In the genomic region with DNA sequence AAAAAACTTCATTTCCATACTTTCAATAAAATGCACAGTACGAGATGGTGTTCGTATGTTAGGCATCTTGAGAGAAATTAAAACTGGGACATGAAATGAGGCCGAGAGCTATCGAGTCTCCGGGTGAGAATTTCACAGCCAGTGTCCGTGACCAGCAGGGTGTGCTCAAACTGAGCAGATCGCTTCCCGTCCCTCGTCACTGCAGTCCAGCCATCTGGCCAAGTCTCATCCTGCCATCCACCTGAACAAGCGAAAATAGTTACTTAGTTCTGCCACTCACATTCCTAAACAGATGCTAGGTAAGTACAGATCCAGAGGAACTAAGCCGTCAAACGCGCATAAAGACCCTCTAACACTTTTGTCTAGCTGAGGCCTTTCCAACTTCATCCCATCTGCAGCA, we compare ENCODE assay signal across 15 mouse cellular contexts. TPM values are rescaled to one million over a fixed set of nuclear protein-coding genes. Genes with fewer than 3 reads are reported as not detected.
DNase-seq lines count a peak whose midpoint lies in the region; ATAC-seq and TF ChIP-seq lines count a peak whose summit lies in the region.
"Had no signal": no experiment of that assay in that cellular context is flagged by ENCODE, and none has a peak within 500 bp of the region (broad histone marks: within the 10 kb centered on the region; RNA-seq: fewer than 3 reads in every experiment).

No protein-coding gene starts in this region.

- no peak overlapping the region for H3K4me3 ChIP-seq in lung, embryonic 14.5 days (ENCODE audit: low read depth, low read length)
- H3K4me3 ChIP-seq in stomach, postnatal 0 days (ENCODE audit: low read depth, low read length) = no peak overlapping the region
- H3K4me3 ChIP-seq: hindbrain, embryonic 13.5 days; stomach, embryonic 15.5 days had no signal

- no peak overlapping the region for H3K4me2 ChIP-seq in lung, embryonic 14.5 days
- H3K4me2 ChIP-seq in stomach, postnatal 0 days (replicated peaks; ENCODE audit: low read depth) = no peak overlapping the region
- H3K4me2 ChIP-seq: hindbrain, embryonic 13.5 days; stomach, embryonic 15.5 days had no signal

- TF ChIP-seq EP300 in stomach, postnatal 0 days (optimal IDR thresholded peaks at IDR 0.05) = no peak

- DNase-seq in gastrocnemius, postnatal 14 days = peak; percentile 14
- no peak for DNase-seq in gastrocnemius, postnatal 4 days (ENCODE audit: low spot score in 2 of 2)
- DNase-seq in lung, embryonic 14.5 days = peak; percentile 44
- DNase-seq in lung, postnatal 14 days = no peak
- DNase-seq in embryo, embryonic 10.5 days (ENCODE audit: low spot score) = peak; percentile 21
- DNase-seq in stomach, postnatal 0 days (ENCODE audit: low spot score) = no peak
- DNase-seq in lung, postnatal 25 days (ENCODE audit: low spot score) = no peak
- DNase-seq in kidney, adult 11 months = no peak
- DNase-seq: layer of hippocampus, postnatal 36 days had no signal

- ATAC-seq in lung, embryonic 14.5 days (ENCODE audit: insufficient read depth) = no peak
- ATAC-seq in stomach, postnatal 0 days (ENCODE audit: low FRiP score, low TSS enrichment) = no peak
- ATAC-seq: CD4-positive, CD25-positive, alpha-beta regulatory T cell, adult 4 months had no signal

- H3K27ac ChIP-seq in lung, embryonic 14.5 days (ENCODE audit: low read depth) = no peak overlapping the region
- H3K27ac ChIP-seq in stomach, postnatal 0 days (replicated peaks) = no peak overlapping the region
- H3K27ac ChIP-seq: hindbrain, embryonic 13.5 days; stomach, embryonic 15.5 days had no signal

- no peaks in the 10 kb centered on the region for H3K4me1 ChIP-seq in lung, embryonic 14.5 days (ENCODE audit: insufficient read depth)
- H3K4me1 ChIP-seq in stomach, postnatal 0 days (replicated peaks; ENCODE audit: control insufficient read depth, insufficient read depth) = no peaks in the 10 kb centered on the region
- H3K4me1 ChIP-seq: hindbrain, embryonic 13.5 days; stomach, embryonic 15.5 days had no signal

- 82% methylated on average over 13 of the region's 13 CpGs for WGBS in lung, embryonic 14.5 days
- WGBS in stomach, postnatal 0 days = 86% methylated on average over 13 of the region's 13 CpGs

- no peak overlapping the region for H3K9ac ChIP-seq in lung, embryonic 14.5 days
- H3K9ac ChIP-seq in stomach, postnatal 0 days (ENCODE audit: low read length) = no peak overlapping the region
- H3K9ac ChIP-seq: hindbrain, embryonic 13.5 days; stomach, embryonic 15.5 days had no signal

- no peaks in the 10 kb centered on the region for H3K27me3 ChIP-seq in lung, embryonic 14.5 days (ENCODE audit: insufficient read depth, low read length)
- no peaks in the 10 kb centered on the region for H3K27me3 ChIP-seq in stomach, postnatal 0 days (ENCODE audit: control insufficient read depth, insufficient read depth, low read length)
- H3K27me3 ChIP-seq: hindbrain, embryonic 13.5 days; stomach, embryonic 15.5 days had no signal

- TF ChIP-seq CTCF in lung, embryonic 14.5 days (IDR thresholded peaks at IDR 0.05; ENCODE audit: low read depth) = peak; percentile 47
- peak; percentile 58 for TF ChIP-seq CTCF in stomach, postnatal 0 days (IDR thresholded peaks at IDR 0.05; ENCODE audit: low read depth)

- peaks cover 89% of the 10 kb centered on the region for H3K36me3 ChIP-seq in lung, embryonic 14.5 days (ENCODE audit: insufficient read depth)
- H3K36me3 ChIP-seq in stomach, postnatal 0 days (ENCODE audit: control insufficient read depth, insufficient read depth, low read length) = peaks cover 36% of the 10 kb centered on the region

- no peaks in the 10 kb centered on the region for H3K9me3 ChIP-seq in lung, embryonic 14.5 days (ENCODE audit: low read depth, low read length)
- H3K9me3 ChIP-seq in stomach, postnatal 0 days (ENCODE audit: control insufficient read depth, low read length) = no peaks in the 10 kb centered on the region
- H3K9me3 ChIP-seq: hindbrain, embryonic 13.5 days; stomach, embryonic 15.5 days had no signal

- intact Hi-C loops in gastrocnemius, postnatal 14 days (cut with DNase I; ENCODE audit: low total_unique reads) = no loop called here

RNA-seq across cellular contexts. Expression of gene Adh5, which starts 17.4 kb away (rescaled TPM):
- total RNA-seq in gastrocnemius, postnatal 14 days (2021) = 10 to 100 TPM; 65.5 to 69.2 TPM
- 10 to 100 TPM; 74.4 to 80.7 TPM for total RNA-seq in gastrocnemius, postnatal 4 days (2021)
- polyA plus RNA-seq in lung, embryonic 14.5 days (2014; fragmentation: Nextera tagmentation; extraction: Ambion mirVana) = 274 and 275 TPM in 2 replicates
- 99.8 and 104 TPM in 2 replicates for polyA plus RNA-seq in stomach, postnatal 0 days (2015; fragmentation: Nextera tagmentation; extraction: Ambion mirVana)

RNA-seq across cellular contexts. Expression of gene Metap1, which starts 29.1 kb away (rescaled TPM):
- total RNA-seq in gastrocnemius, postnatal 14 days (2021) = 10 to 100 TPM; 43.5 to 44.8 TPM
- 10 to 100 TPM; 47.0 to 50.2 TPM for total RNA-seq in gastrocnemius, postnatal 4 days (2021)
- 58.0 and 60.9 TPM in 2 replicates for polyA plus RNA-seq in lung, embryonic 14.5 days (2014; fragmentation: Nextera tagmentation; extraction: Ambion mirVana)
- 33.9 and 34.1 TPM in 2 replicates for polyA plus RNA-seq in stomach, postnatal 0 days (2015; fragmentation: Nextera tagmentation; extraction: Ambion mirVana)

RNA-seq across cellular contexts. Expression of gene Adh4, which starts 45.0 kb away (rescaled TPM):
- not detected for total RNA-seq in gastrocnemius, postnatal 14 days (2021)
- total RNA-seq in gastrocnemius, postnatal 4 days (2021) = not detected
- polyA plus RNA-seq in lung, embryonic 14.5 days (2014; fragmentation: Nextera tagmentation; extraction: Ambion mirVana) = not detected in 2 replicates
- polyA plus RNA-seq in stomach, postnatal 0 days (2015; fragmentation: Nextera tagmentation; extraction: Ambion mirVana) = not detected in 2 replicates
- total RNA-seq: common myeloid progenitor, adult 5-6 weeks; layer of hippocampus, postnatal 36 days; neutrophil, adult 5-6 weeks had no signal
- polyA plus RNA-seq: CD4-positive, CD25-positive, alpha-beta regulatory T cell, adult 4 months; frontal cortex, adult 2 months; hindbrain, embryonic 13.5 days; stomach, embryonic 15.5 days had no signal

Comparison
In these comparisons a context has a peak if more than half of its experiments do, and no peak if none do; other contexts are left out.
1. DNase-seq: peak in gastrocnemius, postnatal 14 days (single experiment), lung, embryonic 14.5 days (single experiment) and embryo, embryonic 10.5 days (single experiment); none in gastrocnemius, postnatal 4 days (0 of 2), lung, postnatal 14 days (single experiment), stomach, postnatal 0 days (single experiment), lung, postnatal 25 days (single experiment) and kidney, adult 11 months (single experiment).